Mouse (Mus musculus): ENCODE measurements at regions not wholly inside any gene's neighbourhood (a gene's known extent, or its start where the extent isn't known, plus 50 kb on each side); places are given as distances from the start of the nearest gene placed in this dataset.
"Not testable (repeated sequence)": the region's sequence is repeated elsewhere in the genome, so short reads cannot be mapped to it uniquely, and the experiment has no call there.

GRCm38 (mm10) chrX:75734628-75735302, 140.2 kb downstream of the Pls3 start:
- 60% methylated on average over 10 of the region's 13 CpGs for WGBS

GRCm38 (mm10) chrX:75733651-75734050, 141.3 kb downstream of the Pls3 start:
- not testable (repeated sequence) for H3K27ac ChIP-seq (ENCODE audit: low read length); H3K36me3 ChIP-seq (ENCODE audit: control insufficient read depth, insufficient read depth, low read length); H3K9ac ChIP-seq (ENCODE audit: low read length); H3K4me2 ChIP-seq (ENCODE audit: low read depth, low read length); H3K4me1 ChIP-seq (ENCODE audit: control insufficient read depth, insufficient read depth, low read length); H3K27me3 ChIP-seq (ENCODE audit: control insufficient read depth, insufficient read depth, low read length); ATAC-seq (ENCODE audit: insufficient read depth, low FRiP score); H3K4me3 ChIP-seq (replicated peaks; ENCODE audit: low read length); H3K9me3 ChIP-seq (replicated peaks; ENCODE audit: control insufficient read depth, low read length)
- 70% methylated on average over 11 of the region's 11 CpGs for WGBS

More at GRCm38 (mm10) chrX:75734628-75735302, 140.2 kb downstream of the Pls3 start:
- not testable (repeated sequence) for H3K27me3 ChIP-seq (ENCODE audit: control insufficient read depth, insufficient read depth, low read length); H3K27ac ChIP-seq (ENCODE audit: low read length); H3K4me1 ChIP-seq (ENCODE audit: control insufficient read depth, insufficient read depth, low read length); H3K4me2 ChIP-seq (ENCODE audit: low read depth, low read length); H3K4me3 ChIP-seq (replicated peaks; ENCODE audit: low read length); H3K9me3 ChIP-seq (replicated peaks; ENCODE audit: control insufficient read depth, low read length); ATAC-seq (ENCODE audit: insufficient read depth, low FRiP score); H3K9ac ChIP-seq (ENCODE audit: low read length); H3K36me3 ChIP-seq (ENCODE audit: control insufficient read depth, insufficient read depth, low read length)

- not testable (repeated sequence) for ATAC-seq (ENCODE audit: insufficient read depth, low FRiP score); H3K4me2 ChIP-seq (ENCODE audit: low read depth, low read length); H3K9ac ChIP-seq (ENCODE audit: low read length); H3K4me1 ChIP-seq (ENCODE audit: control insufficient read depth, insufficient read depth, low read length); H3K9me3 ChIP-seq (replicated peaks; ENCODE audit: control insufficient read depth, low read length); H3K27ac ChIP-seq (ENCODE audit: low read length); H3K4me3 ChIP-seq (replicated peaks; ENCODE audit: low read length); H3K27me3 ChIP-seq (ENCODE audit: control insufficient read depth, insufficient read depth, low read length); H3K36me3 ChIP-seq (ENCODE audit: control insufficient read depth, insufficient read depth, low read length)
- 71% methylated on average over 12 of the region's 12 CpGs for WGBS
These were observed 145.2 kb downstream of the Pls3 start for GRCm38 (mm10) chrX:75729791-75730190.

- no peak overlapping the region for H3K4me2 ChIP-seq (ENCODE audit: low read depth, low read length)
- ATAC-seq (ENCODE audit: insufficient read depth, low FRiP score) = no peak
- H3K27me3 ChIP-seq (ENCODE audit: control insufficient read depth, insufficient read depth, low read length) = no peaks in the 10 kb centered on the region
- H3K4me1 ChIP-seq (ENCODE audit: control insufficient read depth, insufficient read depth, low read length) = no peaks in the 10 kb centered on the region
- no peak overlapping the region for H3K9ac ChIP-seq (ENCODE audit: low read length)
- H3K9me3 ChIP-seq (replicated peaks; ENCODE audit: control insufficient read depth, low read length) = no peaks in the 10 kb centered on the region
- 0 out of 2 replicates have a peak, but pooled peaks cover 3% of the 10 kb centered on the region for H3K36me3 ChIP-seq (ENCODE audit: control insufficient read depth, insufficient read depth, low read length)
- H3K4me3 ChIP-seq (replicated peaks; ENCODE audit: low read length) = no peak overlapping the region
- no peak overlapping the region for H3K27ac ChIP-seq (ENCODE audit: low read length)
- whole genome bisulfite sequencing = 79% methylated on average over 4 of the region's 4 CpGs
These were observed 146.5 kb downstream of the Pls3 start for GRCm38 (mm10) chrX:75728507-75728906.

GRCm38 (mm10) chrX:75723542-75723941, 145.5 kb upstream of the Rab39b start:
- ATAC-seq (ENCODE audit: insufficient read depth, low FRiP score); H3K27ac ChIP-seq (ENCODE audit: low read length); H3K9ac ChIP-seq (ENCODE audit: low read length); H3K36me3 ChIP-seq (ENCODE audit: control insufficient read depth, insufficient read depth, low read length); H3K9me3 ChIP-seq (replicated peaks; ENCODE audit: control insufficient read depth, low read length); H3K27me3 ChIP-seq (ENCODE audit: control insufficient read depth, insufficient read depth, low read length); H3K4me3 ChIP-seq (replicated peaks; ENCODE audit: low read length); H3K4me1 ChIP-seq (ENCODE audit: control insufficient read depth, insufficient read depth, low read length); H3K4me2 ChIP-seq (ENCODE audit: low read depth, low read length): not testable (repeated sequence)
- 61% methylated on average over 27 of the region's 39 CpGs for WGBS

- Histone ChIP-seq H3K4me3 (replicated peaks; ENCODE audit: low read length) (no peak overlapping the region), H3K9me3 (replicated peaks; ENCODE audit: control insufficient read depth, low read length) (no peaks in the 10 kb centered on the region), H3K36me3 (ENCODE audit: control insufficient read depth, insufficient read depth, low read length) (no peaks in the 10 kb centered on the region), H3K9ac (ENCODE audit: low read length) (no peak overlapping the region), H3K4me1 (ENCODE audit: control insufficient read depth, insufficient read depth, low read length) (no peaks in the 10 kb centered on the region), H3K27ac (ENCODE audit: low read length) (no peak overlapping the region), H3K27me3 (ENCODE audit: control insufficient read depth, insufficient read depth, low read length) (no peaks in the 10 kb centered on the region), H3K4me2 (ENCODE audit: low read depth, low read length) (no peak overlapping the region)
- ATAC-seq (ENCODE audit: insufficient read depth, low FRiP score) = no peak
- WGBS = 23% methylated on average over 1 of the region's 1 CpGs
These were observed 121.9 kb upstream of the Rab39b start for GRCm38 (mm10) chrX:75699949-75700348.

GRCm38 (mm10) chrX:75675271-75675670, 97.2 kb upstream of the Rab39b start:
- not testable (repeated sequence) for H3K27me3 ChIP-seq (ENCODE audit: control insufficient read depth, insufficient read depth, low read length); ATAC-seq (ENCODE audit: insufficient read depth, low FRiP score); H3K4me2 ChIP-seq (ENCODE audit: low read depth, low read length); H3K9me3 ChIP-seq (replicated peaks; ENCODE audit: control insufficient read depth, low read length); H3K9ac ChIP-seq (ENCODE audit: low read length); H3K4me1 ChIP-seq (ENCODE audit: control insufficient read depth, insufficient read depth, low read length); H3K4me3 ChIP-seq (replicated peaks; ENCODE audit: low read length); H3K27ac ChIP-seq (ENCODE audit: low read length); H3K36me3 ChIP-seq (ENCODE audit: control insufficient read depth, insufficient read depth, low read length)
- 93% methylated on average over 8 of the region's 8 CpGs for WGBS

- peak; percentile 97 for ATAC-seq (ENCODE audit: insufficient read depth, low FRiP score)
- H3K9ac ChIP-seq (ENCODE audit: low read length) = no peak overlapping the region
These were observed 96.1 kb upstream of the Rab39b start for GRCm38 (mm10) chrX:75673920-75674665.

GRCm38 (mm10) chrX:75673586-75673919, 95.5 kb upstream of the Rab39b start:
- Histone ChIP-seq H3K27me3 (ENCODE audit: control insufficient read depth, insufficient read depth, low read length) (no peaks in the 10 kb centered on the region), H3K36me3 (ENCODE audit: control insufficient read depth, insufficient read depth, low read length) (no peaks in the 10 kb centered on the region), H3K4me1 (ENCODE audit: control insufficient read depth, insufficient read depth, low read length) (no peaks in the 10 kb centered on the region), H3K4me2 (ENCODE audit: low read depth, low read length) (peak overlapping the region; percentile 34), H3K9ac (ENCODE audit: low read length) (peak overlapping the region; percentile 8; the same call in 1 of the 2 replicates), H3K4me3 (replicated peaks; ENCODE audit: low read length) (peak overlapping the region; percentile 10), H3K9me3 (replicated peaks; ENCODE audit: control insufficient read depth, low read length) (no peaks in the 10 kb centered on the region; the same call in 1 of the 2 replicates), H3K27ac (ENCODE audit: low read length) (no peak overlapping the region)
- 54% methylated on average over 13 of the region's 13 CpGs for WGBS
- no peak for ATAC-seq (ENCODE audit: insufficient read depth, low FRiP score)

More at GRCm38 (mm10) chrX:75673920-75674665, 96.1 kb upstream of the Rab39b start:
- no peaks in the 10 kb centered on the region for H3K4me1 ChIP-seq (ENCODE audit: control insufficient read depth, insufficient read depth, low read length)
- no peaks in the 10 kb centered on the region for H3K36me3 ChIP-seq (ENCODE audit: control insufficient read depth, insufficient read depth, low read length)
- no peak overlapping the region for H3K27ac ChIP-seq (ENCODE audit: low read length)
- 11% methylated on average over 23 of the region's 23 CpGs for WGBS
- peak overlapping the region; percentile 44 for H3K4me3 ChIP-seq (replicated peaks; ENCODE audit: low read length)
- H3K9me3 ChIP-seq (replicated peaks; ENCODE audit: control insufficient read depth, low read length) = no peaks in the 10 kb centered on the region; the same call in 1 of the 2 replicates
- H3K27me3 ChIP-seq (ENCODE audit: control insufficient read depth, insufficient read depth, low read length) = no peaks in the 10 kb centered on the region
- peak overlapping the region; percentile 41 for H3K4me2 ChIP-seq (ENCODE audit: low read depth, low read length)

Measured in stomach, embryonic 16.5 days (tissue).